Mouse (Mus musculus) bone marrow macrophage, adult 2 months (primary cell): ENCODE data around the gene Fbxo27. TPM values are rescaled to one million over a fixed set of nuclear protein-coding genes. Genes with fewer than 3 reads are reported as not detected.

Experiments
- H3K27ac ChIP-seq: 2 replicates; pipeline ENCODE4 v1.5.1; 2012; ENCODE audit warnings: low read depth, low read length; ENCODE audit not compliant: insufficient read depth
- H3K4me1 ChIP-seq: 2 replicates; pipeline ENCODE4 v1.6.1; 2012; ENCODE audit warnings: low read length; ENCODE audit not compliant: control insufficient read depth, insufficient read depth
- H3K4me3 ChIP-seq: 2 replicates; pipeline ENCODE4 v1.5.1; 2012; ENCODE audit warnings: mild to moderate bottlenecking, low read length, moderate library complexity; ENCODE audit not compliant: insufficient read depth
- CTCF ChIP-seq: IDR thresholded peaks from 2 replicates; pipeline ENCODE4 v1.5.1; 2012; ENCODE audit warnings: low read depth, mild to moderate bottlenecking, low read length, moderate library complexity
- POLR2A ChIP-seq: IDR thresholded peaks from 2 replicates; pipeline ENCODE4 v1.6.1; 2012; ENCODE audit warnings: mild to moderate bottlenecking, low read depth, low read length, borderline replicate concordance
- polyA plus RNA-seq: library from polyadenylated mRNA; stranded (reverse); fragments of >200 nt; gene quantifications from 2 replicates; pipeline ENCODE4 v1.2.4, GENCODE M21; 2012; ENCODE audit not compliant: missing spikeins, insufficient read depth, insufficient read length

Fbxo27 gene
- polyA plus RNA-seq, 1 experiment: not detected

DNA sequence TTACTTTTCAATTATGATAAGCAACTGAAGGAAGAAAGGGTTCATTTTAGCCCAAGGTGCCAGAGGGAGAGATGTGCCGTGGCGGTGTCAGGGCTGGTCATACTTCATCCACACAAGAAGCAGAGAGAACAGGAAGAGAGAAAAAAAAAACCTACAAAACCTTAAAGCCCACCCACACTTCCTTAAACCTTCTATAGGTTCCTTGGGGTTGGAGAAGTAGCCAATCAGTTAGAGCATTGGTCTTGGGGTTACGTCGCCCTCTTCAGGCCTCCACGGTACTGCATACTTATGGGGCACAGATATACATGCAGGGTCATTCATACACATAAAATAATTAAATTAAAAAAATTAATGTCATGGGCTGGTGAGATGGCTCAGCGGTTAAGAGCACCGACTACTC lies 29.4 kb downstream of the Fbxo27 start:
- TF ChIP-seq CTCF (no peak), POLR2A (no peak)
- no peaks in the 10 kb centered on the region for H3K4me1 ChIP-seq
- H3K27ac ChIP-seq: no peak overlapping the region
- no peak overlapping the region for H3K4me3 ChIP-seq

DNA sequence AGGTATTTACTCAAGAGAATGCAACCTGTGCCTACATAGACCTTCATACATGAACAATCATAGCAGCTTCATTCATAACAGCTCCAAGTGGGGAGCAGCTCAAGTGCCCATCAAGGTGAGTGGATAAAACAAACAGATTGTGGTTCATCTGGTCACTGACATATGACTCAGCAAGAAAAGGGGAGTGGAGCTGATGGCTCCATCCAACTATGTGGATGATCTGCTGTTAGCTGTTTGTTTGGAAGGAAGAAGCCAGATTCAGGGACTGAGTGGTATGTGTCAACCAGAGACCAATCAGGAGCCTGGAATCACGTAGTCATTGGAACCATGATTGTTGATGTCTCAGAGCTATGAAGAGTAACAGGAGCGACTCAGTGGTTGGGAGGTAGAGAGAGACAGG lies 32.0 kb downstream of the Fbxo27 start:
- no peaks in the 10 kb centered on the region for H3K4me1 ChIP-seq
- no peak for TF ChIP-seq CTCF
- TF ChIP-seq POLR2A: no peak
- no peak overlapping the region for H3K27ac ChIP-seq
- no peak overlapping the region for H3K4me3 ChIP-seq

DNA sequence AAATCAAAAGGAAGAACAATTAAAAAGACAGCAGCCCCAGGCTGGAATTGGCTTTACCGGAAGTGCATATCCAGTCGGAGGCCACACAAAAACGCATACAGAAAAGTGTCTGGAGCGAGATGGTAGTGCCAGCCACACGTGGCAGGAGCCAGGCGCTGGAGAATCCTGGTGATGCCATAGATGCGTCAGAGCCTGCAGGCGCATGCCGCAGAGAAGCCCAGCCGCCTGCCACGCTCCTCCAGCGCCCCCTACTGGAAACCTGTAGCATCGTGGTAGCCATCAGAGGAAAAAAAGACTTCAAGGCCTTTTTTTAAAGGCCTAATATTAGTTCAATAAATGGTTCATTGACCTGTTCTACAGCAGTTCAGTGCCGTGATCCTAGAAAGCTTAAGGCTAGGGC lies 34.0 kb downstream of the Fbxo27 start:
- no peak overlapping the region for H3K4me3 ChIP-seq
- TF ChIP-seq CTCF (peak; percentile 92), POLR2A (no peak)
- no peaks in the 10 kb centered on the region for H3K4me1 ChIP-seq
- no peak overlapping the region for H3K27ac ChIP-seq

DNA sequence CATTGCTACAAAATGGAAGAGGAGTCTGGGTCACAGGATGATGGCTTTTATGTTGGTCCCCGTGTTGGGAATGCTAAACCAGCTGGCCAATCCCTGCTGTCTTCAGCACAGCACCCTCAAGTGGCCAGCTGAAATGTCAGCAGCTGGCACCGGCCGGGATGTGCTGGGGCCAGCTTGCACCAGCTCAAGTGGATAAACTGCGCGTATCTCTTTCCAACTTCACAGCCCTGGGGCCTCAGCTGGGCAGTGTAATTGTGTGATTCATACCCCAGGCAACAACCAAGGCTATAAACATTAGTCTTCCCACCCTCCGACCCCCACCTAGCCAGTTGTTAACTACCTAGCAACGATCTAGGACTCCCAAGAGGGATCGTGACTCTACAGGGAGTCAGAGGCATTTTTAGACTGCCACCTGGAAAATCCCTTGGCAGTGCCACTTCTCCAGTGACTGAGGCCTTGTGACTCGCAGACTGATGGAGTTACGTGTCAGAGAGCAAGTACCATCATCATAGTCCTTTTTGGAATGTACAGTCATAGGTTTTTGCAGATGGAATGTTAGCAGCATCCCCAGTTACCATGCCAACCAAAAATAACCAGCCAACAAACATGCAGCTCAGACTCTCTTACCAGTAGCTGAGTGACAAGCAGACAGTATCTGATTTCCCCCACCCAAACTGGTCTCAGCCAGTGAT lies 35.1 kb downstream of the Fbxo27 start:
- TF ChIP-seq POLR2A: no peak
- 0 out of 2 replicates have a peak, but pooled peaks have one; percentile 21 for TF ChIP-seq CTCF
- Histone ChIP-seq H3K4me1 (peaks cover under 1% of the 10 kb centered on the region; the same call in 1 of the 2 replicates), H3K27ac (no peak overlapping the region), H3K4me3 (no peak overlapping the region)

DNA sequence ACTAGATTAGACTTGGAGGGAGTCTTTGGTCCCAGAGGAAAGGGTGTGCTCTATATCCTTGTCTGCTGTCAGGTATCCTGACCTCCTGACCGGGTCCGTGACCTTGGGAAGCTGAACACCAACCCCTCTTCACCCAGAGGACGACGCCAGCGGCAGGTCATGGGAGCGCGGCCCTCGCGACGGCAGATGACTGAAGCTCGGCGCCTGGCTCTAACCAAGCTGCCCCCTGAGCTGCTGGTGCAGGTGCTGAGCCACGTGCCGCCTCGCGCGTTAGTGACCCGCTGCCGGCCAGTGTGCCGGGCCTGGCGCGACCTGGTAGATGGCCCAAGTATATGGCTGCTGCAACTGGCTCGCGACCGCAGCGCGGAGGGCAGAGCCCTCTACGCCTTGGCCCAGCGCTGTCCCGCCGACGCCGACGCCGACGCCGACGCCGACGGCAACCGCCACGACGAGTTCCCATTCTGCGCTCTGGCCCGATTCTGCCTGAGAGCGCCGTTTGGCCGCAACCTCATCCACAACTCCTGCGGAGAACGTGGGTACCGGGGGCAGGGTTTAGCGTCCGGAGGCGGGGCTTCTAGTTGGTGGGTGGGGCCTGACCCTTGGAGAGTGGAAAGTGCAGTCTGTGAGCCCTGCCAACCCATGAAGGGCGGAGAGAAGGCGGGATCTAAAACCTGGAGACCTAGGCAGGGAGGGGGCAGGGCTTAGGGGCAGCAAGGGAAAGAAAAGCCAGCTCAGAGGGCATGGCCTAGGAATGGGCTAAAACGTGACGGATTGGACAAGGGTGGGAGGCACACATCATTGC lies 39.9 kb downstream of the Fbxo27 start:
- no peak for TF ChIP-seq CTCF
- no peak for TF ChIP-seq POLR2A
- Histone ChIP-seq H3K4me1 (peaks cover 5% of the 10 kb centered on the region; the same call in 1 of the 2 replicates), H3K4me3 (peak overlapping the region; percentile 30), H3K27ac (no peak overlapping the region)

DNA sequence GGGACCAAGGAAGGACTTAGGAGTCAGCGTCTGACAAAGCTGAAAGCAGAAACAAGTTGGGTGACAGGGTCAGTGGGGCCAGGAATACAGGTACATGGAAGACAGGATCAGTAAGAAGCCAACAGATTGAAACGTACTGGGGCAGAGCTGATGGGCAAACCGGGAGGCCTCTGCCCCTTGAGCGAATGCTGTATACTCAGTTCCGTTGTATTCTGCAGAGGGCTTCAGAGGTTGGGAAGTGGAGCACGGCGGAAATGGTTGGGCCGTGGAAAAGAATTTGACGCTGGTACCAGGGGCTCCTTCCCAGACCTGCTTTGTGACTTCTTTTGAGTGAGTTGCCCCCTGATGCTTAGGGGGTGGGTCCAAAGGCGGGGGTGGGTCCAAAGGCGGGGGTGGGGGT lies 40.6 kb downstream of the Fbxo27 start:
- Histone ChIP-seq H3K27ac (no peak overlapping the region), H3K4me1 (peaks cover 5% of the 10 kb centered on the region; the same call in 1 of the 2 replicates), H3K4me3 (no peak overlapping the region)
- TF ChIP-seq POLR2A (no peak), CTCF (no peak)

DNA sequence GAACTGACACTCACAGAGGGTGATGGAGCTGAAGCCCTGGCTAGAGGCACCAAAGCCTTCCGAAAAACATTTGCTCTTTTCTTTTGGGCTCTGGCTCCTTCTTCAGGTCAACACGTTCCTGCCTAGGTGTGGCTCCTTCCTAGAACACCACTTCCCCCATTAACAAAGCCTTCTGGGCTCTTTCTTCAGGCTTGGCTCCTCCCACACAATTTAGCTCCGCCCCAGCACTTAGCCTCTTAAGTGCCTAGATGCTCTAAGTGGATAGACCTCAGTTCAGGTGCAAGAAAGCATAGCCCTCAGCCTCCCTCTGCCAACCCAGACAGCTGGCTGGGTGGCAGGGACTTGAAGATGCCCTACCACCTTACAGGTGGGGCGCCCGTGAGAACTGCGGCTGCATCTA lies 43.1 kb downstream of the Fbxo27 start:
- Histone ChIP-seq H3K4me3 (no peak overlapping the region), H3K4me1 (peaks cover 5% of the 10 kb centered on the region; the same call in 1 of the 2 replicates), H3K27ac (no peak overlapping the region)
- TF ChIP-seq CTCF: no peak
- no peak for TF ChIP-seq POLR2A

DNA sequence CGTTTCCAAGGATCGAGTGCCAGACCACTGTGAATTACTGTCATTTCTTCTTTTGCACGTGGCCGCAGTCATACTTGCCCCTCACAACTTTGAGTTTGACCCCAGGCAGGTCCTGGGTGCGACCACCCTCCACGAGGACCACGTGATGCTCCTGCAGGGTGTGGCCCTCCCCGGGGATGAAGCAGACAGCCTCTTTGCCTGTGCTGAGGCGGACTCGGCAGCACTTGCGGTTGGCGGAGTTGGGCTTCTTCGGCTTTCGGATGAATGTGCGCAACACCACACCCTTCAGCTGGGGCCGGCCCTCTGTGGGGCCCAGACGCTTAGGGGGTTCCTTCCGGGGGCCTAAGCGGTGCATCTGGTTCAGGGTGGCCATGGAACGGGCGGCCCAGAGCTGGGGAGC lies 47.2 kb downstream of the Fbxo27 start:
- Histone ChIP-seq H3K4me1 (peaks cover 9% of the 10 kb centered on the region), H3K4me3 (no peak overlapping the region), H3K27ac (no peak overlapping the region)
- TF ChIP-seq CTCF (no peak), POLR2A (no peak)

DNA sequence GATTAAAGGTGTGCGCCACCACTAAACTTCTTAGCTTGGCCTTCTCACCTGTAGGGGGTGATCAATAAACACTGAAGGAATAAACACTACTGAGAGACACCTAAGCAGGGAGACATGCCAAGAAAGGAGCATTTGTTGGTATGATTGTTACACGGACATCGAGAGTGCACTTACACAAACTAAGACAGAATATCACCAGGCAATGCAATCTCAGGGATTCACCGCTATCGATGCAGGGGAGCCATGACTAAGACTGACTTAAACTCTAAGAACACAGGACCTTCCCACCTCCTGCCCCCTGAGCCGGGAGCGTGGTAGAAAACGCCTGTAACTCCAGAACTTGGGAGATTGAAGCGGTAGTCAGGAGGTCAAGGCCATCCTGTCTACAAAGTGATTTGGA lies 48.3 kb downstream of the Fbxo27 start:
- TF ChIP-seq CTCF (no peak), POLR2A (no peak)
- no peak overlapping the region for H3K27ac ChIP-seq
- H3K4me3 ChIP-seq: peak overlapping the region; percentile 85
- H3K4me1 ChIP-seq: peaks cover 9% of the 10 kb centered on the region

DNA sequence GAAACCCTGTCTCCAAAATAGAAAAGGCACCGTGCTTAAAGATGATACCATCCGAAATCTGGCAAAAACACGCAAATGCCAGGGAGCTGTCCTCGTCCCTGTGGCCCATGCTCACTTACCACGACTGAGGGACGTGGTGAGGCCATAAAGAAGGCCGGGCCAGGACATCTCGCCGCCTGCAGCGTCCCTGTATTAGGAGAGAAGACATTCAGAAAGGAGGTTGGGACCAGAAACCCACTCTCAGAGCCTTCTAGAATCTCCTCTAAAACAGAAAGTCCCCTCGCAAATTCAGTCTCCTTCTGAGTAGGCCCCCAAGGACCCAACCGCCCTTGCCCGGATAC lies 48.7 kb downstream of the Fbxo27 start:
- Histone ChIP-seq H3K27ac (0 out of 2 replicates have a peak overlapping the region, but pooled peaks have one; percentile 14), H3K4me1 (peaks cover 9% of the 10 kb centered on the region), H3K4me3 (peak overlapping the region; percentile 85)
- no peak for TF ChIP-seq CTCF
